Mouse (Mus musculus): ENCODE data around the gene Cdkal1. TPM values are rescaled to one million over a fixed set of nuclear protein-coding genes. Genes with fewer than 3 reads are reported as not detected.

Cdkal1 gene
- polyA plus RNA-seq, 1 experiment from 2014 or later: 28.8 TPM

- no peaks in the 10 kb centered on the region for H3K9me3 ChIP-seq (ENCODE audit: control insufficient read depth, low read length)
- no peak for ATAC-seq
- H3K9ac ChIP-seq (replicated peaks; ENCODE audit: low read depth, low read length): no peak overlapping the region
- H3K27me3 ChIP-seq (replicated peaks; ENCODE audit: control insufficient read depth, insufficient read depth, low read length): no peaks in the 10 kb centered on the region
- H3K4me1 ChIP-seq (replicated peaks; ENCODE audit: control insufficient read depth, insufficient read depth, low read length): peaks cover 9% of the 10 kb centered on the region
- H3K4me2 ChIP-seq (ENCODE audit: low read length): no peak overlapping the region
- no peaks in the 10 kb centered on the region for H3K36me3 ChIP-seq (ENCODE audit: control insufficient read depth, insufficient read depth)
- no peak overlapping the region for H3K27ac ChIP-seq (ENCODE audit: low read length)
- no peak overlapping the region for H3K4me3 ChIP-seq (replicated peaks; ENCODE audit: low read length)
Observed at GRCm38 (mm10) chr13:29553792-29554191, 301.7 kb downstream of the Cdkal1 start.

DNA sequence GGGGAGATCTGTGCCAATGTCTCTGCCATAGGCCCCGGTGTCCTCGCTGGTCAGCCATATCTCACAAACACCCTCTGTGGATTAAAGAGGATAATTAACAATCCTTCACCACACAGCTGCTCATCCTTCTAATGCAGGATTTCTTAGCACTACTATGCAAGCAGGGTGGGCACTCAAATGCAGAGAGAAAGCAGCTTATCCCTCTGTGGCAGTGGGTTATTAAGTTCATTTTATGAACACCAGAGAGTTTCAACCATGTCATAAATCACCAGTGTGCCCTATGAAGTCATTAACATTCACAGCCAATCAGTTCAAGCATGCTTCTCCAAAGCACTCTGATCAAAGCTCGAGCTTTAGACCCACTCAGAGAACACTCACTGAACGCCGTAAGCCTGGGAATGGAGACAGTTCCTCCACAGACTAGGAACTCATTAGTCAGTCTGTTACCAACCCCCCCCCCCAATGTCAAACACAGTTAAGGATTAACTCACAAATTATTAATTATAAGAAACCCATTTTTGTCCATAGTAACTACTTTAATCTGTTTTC is 303.1 kb downstream of the Cdkal1 start:
- no peak for ATAC-seq
- 64% methylated on average over 5 of the region's 5 CpGs for WGBS
- Histone ChIP-seq H3K4me1 (replicated peaks; ENCODE audit: control insufficient read depth, insufficient read depth, low read length) (peaks cover 9% of the 10 kb centered on the region), H3K27me3 (replicated peaks; ENCODE audit: control insufficient read depth, insufficient read depth, low read length) (no peaks in the 10 kb centered on the region), H3K9me3 (ENCODE audit: control insufficient read depth, low read length) (no peaks in the 10 kb centered on the region), H3K27ac (ENCODE audit: low read length) (no peak overlapping the region), H3K36me3 (ENCODE audit: control insufficient read depth, insufficient read depth) (no peaks in the 10 kb centered on the region), H3K4me2 (ENCODE audit: low read length) (no peak overlapping the region), H3K9ac (replicated peaks; ENCODE audit: low read depth, low read length) (no peak overlapping the region), H3K4me3 (replicated peaks; ENCODE audit: low read length) (no peak overlapping the region)

- no peak overlapping the region for H3K4me2 ChIP-seq (ENCODE audit: low read length)
- no peaks in the 10 kb centered on the region for H3K9me3 ChIP-seq (ENCODE audit: control insufficient read depth, low read length)
- WGBS: 33% methylated on average over 1 of the region's 1 CpGs
- no peaks in the 10 kb centered on the region for H3K27me3 ChIP-seq (replicated peaks; ENCODE audit: control insufficient read depth, insufficient read depth, low read length)
- peak overlapping the region; percentile 68 for H3K27ac ChIP-seq (ENCODE audit: low read length)
- H3K4me1 ChIP-seq (replicated peaks; ENCODE audit: control insufficient read depth, insufficient read depth, low read length): peaks cover 9% of the 10 kb centered on the region
- no peak for ATAC-seq
- no peak overlapping the region for H3K4me3 ChIP-seq (replicated peaks; ENCODE audit: low read length)
- no peak overlapping the region for H3K9ac ChIP-seq (replicated peaks; ENCODE audit: low read depth, low read length)
- no peaks in the 10 kb centered on the region for H3K36me3 ChIP-seq (ENCODE audit: control insufficient read depth, insufficient read depth)
Observed at GRCm38 (mm10) chr13:29550886-29551285, 304.6 kb downstream of the Cdkal1 start.

GRCm38 (mm10) chr13:29550203-29550602 is 305.3 kb downstream of the Cdkal1 start:
- Histone ChIP-seq H3K9me3 (ENCODE audit: control insufficient read depth, low read length) (no peaks in the 10 kb centered on the region), H3K9ac (replicated peaks; ENCODE audit: low read depth, low read length) (no peak overlapping the region), H3K4me3 (replicated peaks; ENCODE audit: low read length) (no peak overlapping the region), H3K27ac (ENCODE audit: low read length) (no peak overlapping the region), H3K4me2 (ENCODE audit: low read length) (no peak overlapping the region), H3K4me1 (replicated peaks; ENCODE audit: control insufficient read depth, insufficient read depth, low read length) (peaks cover 6% of the 10 kb centered on the region), H3K27me3 (replicated peaks; ENCODE audit: control insufficient read depth, insufficient read depth, low read length) (no peaks in the 10 kb centered on the region), H3K36me3 (ENCODE audit: control insufficient read depth, insufficient read depth) (no peaks in the 10 kb centered on the region)
- 75% methylated on average over 6 of the region's 6 CpGs for WGBS
- ATAC-seq: peak; percentile 85

GRCm38 (mm10) chr13:29549761-29550160 is 305.7 kb downstream of the Cdkal1 start:
- Histone ChIP-seq H3K36me3 (ENCODE audit: control insufficient read depth, insufficient read depth) (no peaks in the 10 kb centered on the region), H3K27ac (ENCODE audit: low read length) (peak overlapping the region; percentile 53; the same call in 1 of the 2 replicates)

GRCm38 (mm10) chr13:29537906-29538305 is 317.6 kb downstream of the Cdkal1 start:
- Histone ChIP-seq H3K9me3 (ENCODE audit: control insufficient read depth, low read length) (no peaks in the 10 kb centered on the region), H3K36me3 (ENCODE audit: control insufficient read depth, insufficient read depth) (no peaks in the 10 kb centered on the region), H3K27ac (ENCODE audit: low read length) (peak overlapping the region; percentile 38), H3K27me3 (replicated peaks; ENCODE audit: control insufficient read depth, insufficient read depth, low read length) (no peaks in the 10 kb centered on the region), H3K4me3 (replicated peaks; ENCODE audit: low read length) (no peak overlapping the region), H3K9ac (replicated peaks; ENCODE audit: low read depth, low read length) (no peak overlapping the region), H3K4me2 (ENCODE audit: low read length) (no peak overlapping the region), H3K4me1 (replicated peaks; ENCODE audit: control insufficient read depth, insufficient read depth, low read length) (0 out of 2 replicates have a peak, but pooled peaks cover 2% of the 10 kb centered on the region)
- ATAC-seq: no peak
- 32% methylated on average over 1 of the region's 1 CpGs for WGBS

More at GRCm38 (mm10) chr13:29549761-29550160, 305.7 kb downstream of the Cdkal1 start:
- Histone ChIP-seq H3K27me3 (replicated peaks; ENCODE audit: control insufficient read depth, insufficient read depth, low read length) (no peaks in the 10 kb centered on the region), H3K4me2 (ENCODE audit: low read length) (no peak overlapping the region), H3K9me3 (ENCODE audit: control insufficient read depth, low read length) (no peaks in the 10 kb centered on the region), H3K4me1 (replicated peaks; ENCODE audit: control insufficient read depth, insufficient read depth, low read length) (peaks cover 5% of the 10 kb centered on the region; the same call in 1 of the 2 replicates), H3K4me3 (replicated peaks; ENCODE audit: low read length) (no peak overlapping the region), H3K9ac (replicated peaks; ENCODE audit: low read depth, low read length) (no peak overlapping the region)
- peak; percentile 49; the same call in 1 of the 2 replicates for ATAC-seq
- WGBS: 51% methylated on average over 2 of the region's 2 CpGs

- Histone ChIP-seq H3K4me3 (replicated peaks; ENCODE audit: low read length) (no peak overlapping the region), H3K4me1 (replicated peaks; ENCODE audit: control insufficient read depth, insufficient read depth, low read length) (0 out of 2 replicates have a peak, but pooled peaks cover 2% of the 10 kb centered on the region), H3K36me3 (ENCODE audit: control insufficient read depth, insufficient read depth) (no peaks in the 10 kb centered on the region), H3K27ac (ENCODE audit: low read length) (no peak overlapping the region), H3K27me3 (replicated peaks; ENCODE audit: control insufficient read depth, insufficient read depth, low read length) (no peaks in the 10 kb centered on the region), H3K9ac (replicated peaks; ENCODE audit: low read depth, low read length) (no peak overlapping the region), H3K4me2 (ENCODE audit: low read length) (no peak overlapping the region), H3K9me3 (ENCODE audit: control insufficient read depth, low read length) (no peaks in the 10 kb centered on the region)
- ATAC-seq: no peak
- WGBS: 86% methylated on average over 5 of the region's 5 CpGs
Observed at GRCm38 (mm10) chr13:29533586-29533985, 321.9 kb downstream of the Cdkal1 start.

GRCm38 (mm10) chr13:29528344-29528743 is 327.1 kb downstream of the Cdkal1 start:
- Histone ChIP-seq H3K27me3 (replicated peaks; ENCODE audit: control insufficient read depth, insufficient read depth, low read length) (no peaks in the 10 kb centered on the region), H3K9ac (replicated peaks; ENCODE audit: low read depth, low read length) (no peak overlapping the region), H3K4me1 (replicated peaks; ENCODE audit: control insufficient read depth, insufficient read depth, low read length) (no peaks in the 10 kb centered on the region), H3K27ac (ENCODE audit: low read length) (no peak overlapping the region), H3K4me3 (replicated peaks; ENCODE audit: low read length) (no peak overlapping the region), H3K36me3 (ENCODE audit: control insufficient read depth, insufficient read depth) (no peaks in the 10 kb centered on the region), H3K9me3 (ENCODE audit: control insufficient read depth, low read length) (no peaks in the 10 kb centered on the region), H3K4me2 (ENCODE audit: low read length) (no peak overlapping the region)
- no peak for ATAC-seq
- WGBS: 86% methylated on average over 5 of the region's 5 CpGs

DNA sequence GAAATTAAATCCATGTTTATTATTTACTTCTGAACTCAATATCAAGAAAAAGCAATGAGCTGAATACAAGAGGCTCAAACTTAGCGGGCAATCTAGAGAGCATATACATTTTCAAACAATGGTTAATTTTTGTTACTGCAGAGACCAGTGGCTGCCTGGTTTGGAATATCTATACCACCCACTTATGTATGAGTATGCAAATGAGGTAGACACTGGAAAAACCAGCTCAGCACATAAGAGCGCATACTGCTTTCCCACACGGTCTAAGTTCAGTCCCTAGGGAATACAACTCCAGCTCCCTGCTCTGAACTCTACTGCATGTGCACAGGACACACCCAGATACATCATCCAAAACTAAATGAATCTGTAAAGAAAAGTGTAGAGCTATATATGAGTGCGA is 334.2 kb downstream of the Cdkal1 start:
- no peaks in the 10 kb centered on the region for H3K36me3 ChIP-seq (ENCODE audit: control insufficient read depth, insufficient read depth)
- no peaks in the 10 kb centered on the region for H3K9me3 ChIP-seq (ENCODE audit: control insufficient read depth, low read length)
- no peak for ATAC-seq
- H3K4me3 ChIP-seq (replicated peaks; ENCODE audit: low read length): no peak overlapping the region
- H3K9ac ChIP-seq (replicated peaks; ENCODE audit: low read depth, low read length): no peak overlapping the region
- no peaks in the 10 kb centered on the region for H3K4me1 ChIP-seq (replicated peaks; ENCODE audit: control insufficient read depth, insufficient read depth, low read length)
- 84% methylated on average over 4 of the region's 4 CpGs for WGBS
- H3K27ac ChIP-seq (ENCODE audit: low read length): no peak overlapping the region
- no peak overlapping the region for H3K4me2 ChIP-seq (ENCODE audit: low read length)
- no peaks in the 10 kb centered on the region for H3K27me3 ChIP-seq (replicated peaks; ENCODE audit: control insufficient read depth, insufficient read depth, low read length)

GRCm38 (mm10) chr13:29514071-29514470 is 341.4 kb downstream of the Cdkal1 start:
- no peaks in the 10 kb centered on the region for H3K27me3 ChIP-seq (replicated peaks; ENCODE audit: control insufficient read depth, insufficient read depth, low read length)
- ATAC-seq: no peak
- H3K9me3 ChIP-seq (ENCODE audit: control insufficient read depth, low read length): no peaks in the 10 kb centered on the region
- no peak overlapping the region for H3K27ac ChIP-seq (ENCODE audit: low read length)
- H3K4me3 ChIP-seq (replicated peaks; ENCODE audit: low read length): no peak overlapping the region
- H3K4me1 ChIP-seq (replicated peaks; ENCODE audit: control insufficient read depth, insufficient read depth, low read length): no peaks in the 10 kb centered on the region
- 58% methylated on average over 1 of the region's 1 CpGs for WGBS
- H3K36me3 ChIP-seq (ENCODE audit: control insufficient read depth, insufficient read depth): no peaks in the 10 kb centered on the region
- H3K4me2 ChIP-seq (ENCODE audit: low read length): no peak overlapping the region
- no peak overlapping the region for H3K9ac ChIP-seq (replicated peaks; ENCODE audit: low read depth, low read length)
